Mouse (Mus musculus): ENCODE data around the gene Nf2. TPM values are rescaled to one million over a fixed set of nuclear protein-coding genes. Genes with fewer than 3 reads are reported as not detected.

Gene Nf2
- polyA plus RNA-seq (2012; rRNA removed) = 10.5 and 12.2 TPM in 2 replicates

DNA sequence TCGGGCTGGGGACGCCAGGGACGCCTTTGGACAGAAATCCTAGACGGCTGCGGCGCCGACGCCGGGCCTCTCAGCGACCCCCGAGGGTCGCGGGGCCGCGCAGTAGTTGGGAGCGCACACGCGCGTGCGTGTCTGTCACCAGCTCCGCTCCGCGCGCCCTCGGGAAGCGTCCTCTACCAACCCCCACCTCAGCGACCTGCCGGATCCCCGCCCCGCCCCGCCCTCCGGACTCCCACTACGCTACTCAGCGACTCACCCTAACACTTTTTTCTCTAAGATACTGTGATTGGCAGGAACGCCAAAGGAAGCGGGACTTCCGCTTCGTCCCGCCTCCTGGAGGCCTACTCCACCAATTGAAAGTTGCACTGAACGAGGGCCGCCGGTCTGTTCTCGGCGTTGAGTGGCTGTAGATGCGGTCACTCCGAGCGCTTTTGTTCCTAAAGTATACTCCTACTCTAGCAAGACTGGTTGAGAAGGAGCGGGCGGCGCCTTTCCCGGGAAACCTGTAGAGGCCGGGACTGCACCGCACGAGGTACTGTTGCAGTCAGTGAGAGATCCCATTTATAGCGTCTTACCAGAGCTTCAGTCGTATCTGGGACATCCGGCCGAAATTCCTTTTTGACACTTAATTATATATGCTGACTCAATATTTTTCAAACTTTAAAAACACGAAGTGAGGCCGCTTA is at the start of gene Nf2:
TSS of gene Nf2 (minus strand) at position 279 of the 686 bp plus-strand sequence.

GRCm38 (mm10) chr11:4894848-4895816 is 45.8 kb upstream of the Nf2 start, which contains the start of gene Thoc5:
TSS of gene Thoc5 (plus strand) at chr11:4895320.

DNA sequence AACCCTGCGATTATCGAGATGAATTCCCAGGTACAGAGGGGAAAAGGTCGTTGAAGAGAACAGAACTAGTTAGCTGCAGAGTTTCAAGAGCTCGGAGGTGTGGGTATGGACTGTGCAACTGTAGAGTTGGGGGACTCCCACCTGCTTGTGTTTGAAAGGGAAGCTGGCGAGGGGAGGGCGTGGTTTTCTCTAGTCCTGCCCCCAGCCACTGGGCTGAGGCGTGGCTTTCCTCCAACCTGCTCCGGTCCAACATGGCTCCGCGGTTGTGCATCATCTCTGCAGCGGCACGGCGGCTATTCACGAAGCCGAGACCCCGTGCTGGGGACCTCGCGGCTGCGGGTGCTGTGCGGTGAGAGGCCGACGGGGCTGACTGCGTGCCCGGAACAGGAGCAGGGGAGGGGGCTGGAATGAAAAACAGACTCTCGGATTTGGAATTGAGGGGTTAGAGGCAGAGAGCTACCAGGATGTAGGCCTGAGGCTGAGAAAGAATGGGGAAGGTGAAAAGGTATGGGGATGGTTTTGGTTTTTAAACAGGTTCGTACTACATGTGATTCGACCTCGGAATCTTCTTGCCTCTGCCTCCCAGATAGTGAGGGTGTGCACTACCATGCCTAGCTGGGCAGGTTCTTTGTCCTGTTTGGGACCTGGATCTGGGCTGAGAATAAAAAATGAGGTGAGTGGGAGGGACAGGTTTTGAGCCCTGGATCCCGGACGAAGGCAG is 24.6 kb upstream of the Nf2 start, which contains the start of gene Nipsnap1:
TSS of gene Nipsnap1 (plus strand) at position 197 of the 721 bp plus-strand sequence.

GRCm38 (mm10) chr11:4746733-4747132 is 102.6 kb downstream of the Nf2 start, which contains the start of gene Cabp7:
TSS of gene Cabp7 (minus strand) at chr11:4746778.

Other genes with a start within 250 kb of the Nf2 start
- not detected in 2 replicates for gene Gm11032, start 229.5 kb downstream of the Nf2 start, polyA plus RNA-seq (2012; rRNA removed)
- 8.2 and 9.7 TPM in 2 replicates for gene Ascc2, start 211.8 kb downstream of the Nf2 start, polyA plus RNA-seq (2012; rRNA removed)
- gene Uqcr10, start 145.2 kb downstream of the Nf2 start, polyA plus RNA-seq (2012; rRNA removed) = 845 and 849 TPM in 2 replicates
- gene Zmat5, start 144.9 kb downstream of the Nf2 start, polyA plus RNA-seq (2012; rRNA removed) = 13.1 and 14.5 TPM in 2 replicates
- not detected in 2 replicates for gene Cabp7, start 102.8 kb downstream of the Nf2 start, polyA plus RNA-seq (2012; rRNA removed)
- 65.9 and 74.9 TPM in 2 replicates for gene Nipsnap1, start 24.4 kb upstream of the Nf2 start, polyA plus RNA-seq (2012; rRNA removed)
- 10.6 and 10.8 TPM in 2 replicates for gene Thoc5, start 45.8 kb upstream of the Nf2 start, polyA plus RNA-seq (2012; rRNA removed)
- gene Nefh, start 98.5 kb upstream of the Nf2 start, polyA plus RNA-seq (2012; rRNA removed) = 0.07 and 0.08 TPM in 2 replicates
- gene Ap1b1, start 137.3 kb upstream of the Nf2 start, polyA plus RNA-seq (2012; rRNA removed) = 34.2 and 43.2 TPM in 2 replicates
- 0.36 and 0.44 TPM in 2 replicates for gene Rasl10a, start 208.6 kb upstream of the Nf2 start, polyA plus RNA-seq (2012; rRNA removed)
- 10.7 and 12.1 TPM in 2 replicates for gene Gas2l1, start 215.8 kb upstream of the Nf2 start, polyA plus RNA-seq (2012; rRNA removed)
- gene Rhbdd3, start 249.4 kb upstream of the Nf2 start, polyA plus RNA-seq (2012; rRNA removed) = 10.1 and 11.4 TPM in 2 replicates
- gene Ewsr1, start 249.7 kb upstream of the Nf2 start, polyA plus RNA-seq (2012; rRNA removed) = 162 and 183 TPM in 2 replicates

Measured in liver, embryonic 18 days (tissue).